Mouse (Mus musculus) midbrain, embryonic 14.5 days (tissue): ENCODE data around the gene Syt1. TPM values are rescaled to one million over a fixed set of nuclear protein-coding genes. Genes with fewer than 3 reads are reported as not detected.
A peak's percentile ranks its signal among the peaks of the same experiment; 100 is the strongest.

Experiments used
- ATAC-seq: fragments of 200-750 bp; cut with Nextera tagmentation; 2 replicates; pipeline ENCODE4 v1.8.0; 2017; ENCODE audit warnings: moderate number of reproducible peaks, moderate library complexity; ENCODE audit not compliant: low FRiP score, low TSS enrichment
- DNase-seq: peaks from one replicate; pipeline ENCODE4 v3.0.0-alpha.2; 2015
- H3K27ac ChIP-seq: fragments of 300-500 bp; sonication (generic); replicated peaks from 2 replicates; pipeline ENCODE4 v1.5.1; 2014; ENCODE audit warnings: mild to moderate bottlenecking, low read depth, low read length, moderate library complexity
- H3K27me3 ChIP-seq: fragments of 300-500 bp; sonication (generic); 2 replicates; pipeline ENCODE4 v1.6.1; 2014; ENCODE audit warnings: low read length, control low read depth, mixed read lengths; ENCODE audit not compliant: control insufficient read depth, insufficient read depth
- H3K36me3 ChIP-seq: fragments of 300-500 bp; sonication (generic); 2 replicates; pipeline ENCODE4 v1.6.1; 2014; ENCODE audit warnings: low read length, control low read depth; ENCODE audit not compliant: control insufficient read depth, insufficient read depth
- H3K4me1 ChIP-seq: fragments of 300-500 bp; sonication (generic); 2 replicates; pipeline ENCODE4 v1.6.1; 2014; ENCODE audit warnings: mild to moderate bottlenecking, antibody characterized with exemption, low read length, control low read depth; ENCODE audit not compliant: control insufficient read depth, insufficient read depth
- H3K4me2 ChIP-seq: fragments of 300-500 bp; sonication (generic); 2 replicates; pipeline ENCODE4 v1.6.1; 2014; ENCODE audit warnings: mild to moderate bottlenecking, low read length, moderate library complexity
- H3K4me3 ChIP-seq: fragments of 300-500 bp; sonication (generic); replicated peaks from 2 replicates; pipeline ENCODE4 v1.5.1; 2014; ENCODE audit warnings: low read depth, low read length
- H3K9ac ChIP-seq: fragments of 300-500 bp; sonication (generic); replicated peaks from 2 replicates; pipeline ENCODE4 v1.6.1; 2014; ENCODE audit warnings: mild to moderate bottlenecking, low read length, moderate library complexity
- H3K9me3 ChIP-seq: fragments of 300-500 bp; sonication (generic); 2 replicates; pipeline ENCODE4 v1.6.1; 2016; ENCODE audit warnings: low read length, control low read depth, mixed read lengths; ENCODE audit not compliant: control insufficient read depth
- WGBS: fragments of 180-500 bp; shearing (Covaris S2); extraction: QIAGEN DNeasy Blood & Tissue Kit; methylation state at CpG from one replicate; pipeline ENCODE4 v1.1.7; 2014; 5-methylcytosine and 5-hydroxymethylcytosine counted together
- polyA plus RNA-seq: library from polyadenylated mRNA; unstranded; fragments of >200 nt; fragmentation: Nextera tagmentation; extraction: Ambion mirVana; gene quantifications from 2 replicates; pipeline ENCODE4 v1.2.1, GENCODE M21; 2014

Gene Syt1
- polyA plus RNA-seq, 1 experiment from 2014 or later = 103 TPM

- Histone ChIP-seq H3K9ac (no peak overlapping the region), H3K36me3 (no peaks in the 10 kb centered on the region; the same call in 1 of the 2 replicates), H3K4me2 (no peak overlapping the region), H3K27ac (0 out of 2 replicates have a peak overlapping the region, but pooled peaks have one; percentile 13), H3K4me3 (no peak overlapping the region), H3K4me1 (peaks cover 3% of the 10 kb centered on the region; the same call in 1 of the 2 replicates), H3K27me3 (no peaks in the 10 kb centered on the region), H3K9me3 (no peaks in the 10 kb centered on the region)
- WGBS = 76% methylated on average over 11 of the region's 11 CpGs
- DNase-seq = peak; percentile 23
- no peak for ATAC-seq
Observed at GRCm38 (mm10) chr10:108525506-108525905, 485.3 kb downstream of the Syt1 start.

- 32% methylated on average over 6 of the region's 6 CpGs for WGBS
- H3K4me3 ChIP-seq = no peak overlapping the region
- ATAC-seq (peak; percentile 77), DNase-seq (peak; percentile 68)
- no peak overlapping the region for H3K4me2 ChIP-seq
- H3K36me3 ChIP-seq = no peaks in the 10 kb centered on the region; the same call in 1 of the 2 replicates
- peaks cover 3% of the 10 kb centered on the region; the same call in 1 of the 2 replicates for H3K4me1 ChIP-seq
- no peak overlapping the region for H3K9ac ChIP-seq
- H3K9me3 ChIP-seq = no peaks in the 10 kb centered on the region
- H3K27me3 ChIP-seq = no peaks in the 10 kb centered on the region
- H3K27ac ChIP-seq = peak overlapping the region; percentile 14; the same call in 1 of the 2 replicates
Observed at GRCm38 (mm10) chr10:108524306-108525029, 486.3 kb downstream of the Syt1 start.

- Histone ChIP-seq H3K4me3 (no peak overlapping the region), H3K27ac (no peak overlapping the region), H3K4me1 (no peaks in the 10 kb centered on the region), H3K9ac (no peak overlapping the region), H3K36me3 (no peaks in the 10 kb centered on the region), H3K27me3 (no peaks in the 10 kb centered on the region), H3K9me3 (no peaks in the 10 kb centered on the region), H3K4me2 (no peak overlapping the region)
- no peak for ATAC-seq
- WGBS = 50% methylated on average over 6 of the region's 6 CpGs
- DNase-seq = no peak
Observed at GRCm38 (mm10) chr10:108519156-108519555, 491.6 kb downstream of the Syt1 start.

GRCm38 (mm10) chr10:108517076-108517475 is 493.7 kb downstream of the Syt1 start:
- H3K4me1 ChIP-seq = no peaks in the 10 kb centered on the region
- H3K27ac ChIP-seq = no peak overlapping the region
- no peak overlapping the region for H3K9ac ChIP-seq
- no peaks in the 10 kb centered on the region for H3K27me3 ChIP-seq
- no peak overlapping the region for H3K4me2 ChIP-seq
- 68% methylated on average over 9 of the region's 9 CpGs for WGBS
- ATAC-seq (no peak), DNase-seq (no peak)
- no peak overlapping the region for H3K4me3 ChIP-seq
- H3K9me3 ChIP-seq = no peaks in the 10 kb centered on the region
- no peaks in the 10 kb centered on the region for H3K36me3 ChIP-seq

- Histone ChIP-seq H3K4me2 (no peak overlapping the region), H3K9me3 (no peaks in the 10 kb centered on the region), H3K27ac (no peak overlapping the region), H3K27me3 (no peaks in the 10 kb centered on the region), H3K4me3 (no peak overlapping the region), H3K4me1 (no peaks in the 10 kb centered on the region), H3K9ac (no peak overlapping the region), H3K36me3 (no peaks in the 10 kb centered on the region)
- 77% methylated on average over 7 of the region's 7 CpGs for WGBS
- no peak for ATAC-seq
- DNase-seq = no peak
Observed at GRCm38 (mm10) chr10:108514671-108515070, 496.1 kb downstream of the Syt1 start.

GRCm38 (mm10) chr10:108509579-108509978 is 501.2 kb downstream of the Syt1 start:
- H3K27me3 ChIP-seq = no peaks in the 10 kb centered on the region
- DNase-seq (no peak), ATAC-seq (no peak)
- no peak overlapping the region for H3K9ac ChIP-seq
- H3K4me3 ChIP-seq = no peak overlapping the region
- no peaks in the 10 kb centered on the region for H3K9me3 ChIP-seq
- no peak overlapping the region for H3K4me2 ChIP-seq
- no peak overlapping the region for H3K27ac ChIP-seq
- 84% methylated on average over 3 of the region's 3 CpGs for WGBS
- H3K4me1 ChIP-seq = peaks cover 2% of the 10 kb centered on the region; the same call in 1 of the 2 replicates
- no peaks in the 10 kb centered on the region for H3K36me3 ChIP-seq

GRCm38 (mm10) chr10:108506917-108507316 is 503.9 kb downstream of the Syt1 start:
- 82% methylated on average over 4 of the region's 4 CpGs for WGBS
- no peak overlapping the region for H3K27ac ChIP-seq
- DNase-seq = no peak
- no peak overlapping the region for H3K4me2 ChIP-seq
- no peak for ATAC-seq
- H3K4me1 ChIP-seq = peaks cover 2% of the 10 kb centered on the region; the same call in 1 of the 2 replicates
- H3K9ac ChIP-seq = no peak overlapping the region
- H3K36me3 ChIP-seq = no peaks in the 10 kb centered on the region
- no peaks in the 10 kb centered on the region for H3K9me3 ChIP-seq
- H3K4me3 ChIP-seq = no peak overlapping the region
- H3K27me3 ChIP-seq = no peaks in the 10 kb centered on the region

GRCm38 (mm10) chr10:108504925-108505324 is 505.9 kb downstream of the Syt1 start:
- Histone ChIP-seq H3K9ac (no peak overlapping the region), H3K4me2 (no peak overlapping the region), H3K36me3 (0 out of 2 replicates have a peak, but pooled peaks cover 3% of the 10 kb centered on the region), H3K27ac (no peak overlapping the region), H3K4me3 (no peak overlapping the region), H3K4me1 (peaks cover 2% of the 10 kb centered on the region; the same call in 1 of the 2 replicates), H3K9me3 (no peaks in the 10 kb centered on the region), H3K27me3 (no peaks in the 10 kb centered on the region)
- ATAC-seq = no peak
- WGBS = 62% methylated on average over 7 of the region's 7 CpGs
- DNase-seq = peak; percentile 19
